Mouse (Mus musculus) adrenal gland, adult 8-10 months (tissue): ENCODE data around the gene Stat4. TPM values are rescaled to one million over a fixed set of nuclear protein-coding genes. Genes with fewer than 3 reads are reported as not detected.

Source experiments
- DNase-seq: peaks from one replicate; pipeline ENCODE4 v3.0.0; 2022
- total RNA-seq, 4 experiments: library from RNA; stranded (reverse); gene quantifications; 2 replicates each; pipeline ENCODE4 v1.2.4; 2022

Gene Stat4
- total RNA-seq, 4 experiments from 2014 or later = 0.35 to 0.99 (median 0.48) TPM

- DNase-seq = no peak
Measured at GRCm38 (mm10) chr1:52111217-52111616, 124.3 kb downstream of the Stat4 start.

- DNase-seq = no peak
Measured at GRCm38 (mm10) chr1:52112301-52112700, 125.4 kb downstream of the Stat4 start.

- no peak for DNase-seq
Measured at GRCm38 (mm10) chr1:52113067-52113665, 126.2 kb downstream of the Stat4 start.

- DNase-seq = peak; percentile 98
Measured at GRCm38 (mm10) chr1:52113666-52114069, 126.7 kb downstream of the Stat4 start.

GRCm38 (mm10) chr1:52116441-52116840, 129.5 kb downstream of the Stat4 start:
- DNase-seq = no peak

GRCm38 (mm10) chr1:52117777-52118176, 130.8 kb downstream of the Stat4 start:
- no peak for DNase-seq

- peak; percentile 75 for DNase-seq
Measured at GRCm38 (mm10) chr1:52118860-52119591, 132.1 kb downstream of the Stat4 start, which contains the start of gene Stat1. Stat1 (plus strand) TSS chr1:52119440.

- no peak for DNase-seq
Measured at GRCm38 (mm10) chr1:52119691-52120090, 132.7 kb downstream of the Stat4 start.

GRCm38 (mm10) chr1:52120191-52120590, 133.2 kb downstream of the Stat4 start:
- DNase-seq = no peak

GRCm38 (mm10) chr1:52121052-52121451, 134.1 kb downstream of the Stat4 start:
- DNase-seq = no peak

- no peak for DNase-seq
Measured at GRCm38 (mm10) chr1:52124818-52125217, 137.9 kb downstream of the Stat4 start.

- DNase-seq = no peak
Measured at GRCm38 (mm10) chr1:52127350-52127749, 140.4 kb downstream of the Stat4 start.

GRCm38 (mm10) chr1:52129794-52130193, 142.8 kb downstream of the Stat4 start:
- no peak for DNase-seq

GRCm38 (mm10) chr1:52131787-52132377, 144.9 kb downstream of the Stat4 start:
- no peak for DNase-seq

GRCm38 (mm10) chr1:52133254-52133653, 146.3 kb downstream of the Stat4 start:
- DNase-seq = no peak

- no peak for DNase-seq
Measured at GRCm38 (mm10) chr1:52137292-52137691, 150.3 kb downstream of the Stat4 start.

GRCm38 (mm10) chr1:52140534-52140933, 153.6 kb downstream of the Stat4 start:
- DNase-seq = no peak

GRCm38 (mm10) chr1:52141482-52141881, 154.5 kb downstream of the Stat4 start:
- no peak for DNase-seq

GRCm38 (mm10) chr1:52142117-52142516, 155.2 kb downstream of the Stat4 start:
- no peak for DNase-seq

- DNase-seq = no peak
Measured at GRCm38 (mm10) chr1:52143191-52143590, 156.2 kb downstream of the Stat4 start.

GRCm38 (mm10) chr1:52143596-52144156, 156.7 kb downstream of the Stat4 start:
- no peak for DNase-seq

- DNase-seq = no peak
Measured at GRCm38 (mm10) chr1:52144907-52145306, 158.0 kb downstream of the Stat4 start.

- DNase-seq = no peak
Measured at GRCm38 (mm10) chr1:52146214-52146970, 159.4 kb downstream of the Stat4 start.
